Mouse (Mus musculus) stomach, embryonic 16.5 days (tissue): ENCODE data around the gene Thada. TPM values are rescaled to one million over a fixed set of nuclear protein-coding genes. Genes with fewer than 3 reads are reported as not detected.

Experiments
- ATAC-seq: fragments of 200-750 bp; cut with Nextera tagmentation; 2 replicates; pipeline ENCODE4 v1.8.0; 2017; ENCODE audit warnings: moderate number of reproducible peaks, moderate TSS enrichment; ENCODE audit not compliant: insufficient read depth, low FRiP score
- H3K27ac ChIP-seq: fragments of 300-500 bp; sonication (generic); 2 replicates; pipeline ENCODE4 v1.5.1; 2014; ENCODE audit warnings: low read length
- H3K27me3 ChIP-seq: fragments of 300-500 bp; sonication (generic); 2 replicates; pipeline ENCODE4 v1.6.1; 2014; ENCODE audit warnings: low read length, control low read depth, mixed read lengths; ENCODE audit not compliant: control insufficient read depth, insufficient read depth
- H3K36me3 ChIP-seq: fragments of 300-500 bp; sonication (generic); 2 replicates; pipeline ENCODE4 v1.6.1; 2014; ENCODE audit warnings: low read length; ENCODE audit not compliant: control insufficient read depth, insufficient read depth
- H3K4me1 ChIP-seq: fragments of 300-500 bp; sonication (generic); 2 replicates; pipeline ENCODE4 v1.6.1; 2014; ENCODE audit warnings: low read length, control low read depth, mixed read lengths; ENCODE audit not compliant: control insufficient read depth, insufficient read depth
- H3K4me2 ChIP-seq: fragments of 300-500 bp; sonication (generic); 2 replicates; pipeline ENCODE4 v1.6.1; 2014; ENCODE audit warnings: low read depth, low read length, mixed read lengths
- H3K4me3 ChIP-seq: fragments of 300-500 bp; sonication (generic); replicated peaks from 2 replicates; pipeline ENCODE4 v1.5.1; 2014; ENCODE audit warnings: mild to moderate bottlenecking, low read length
- H3K9ac ChIP-seq: fragments of 300-500 bp; sonication (generic); 2 replicates; pipeline ENCODE4 v1.6.1; 2014; ENCODE audit warnings: low read length
- H3K9me3 ChIP-seq: fragments of 300-500 bp; sonication (generic); replicated peaks from 2 replicates; pipeline ENCODE4 v1.6.1; 2016; ENCODE audit warnings: low read length, control low read depth; ENCODE audit not compliant: control insufficient read depth
- WGBS: fragments of 180-500 bp; shearing (Covaris S2); extraction: QIAGEN DNeasy Blood & Tissue Kit; methylation state at CpG from one replicate; pipeline ENCODE4 v1.1.7; 2014; 5-methylcytosine and 5-hydroxymethylcytosine counted together
- polyA plus RNA-seq: library from polyadenylated mRNA; unstranded; fragments of >200 nt; fragmentation: Nextera tagmentation; extraction: Ambion mirVana; gene quantifications from 2 replicates; pipeline ENCODE4 v1.2.1, GENCODE M21; 2015

Gene Thada
- polyA plus RNA-seq, 1 experiment from 2014 or later: 7.4 TPM

- ATAC-seq: no peak
- no peaks in the 10 kb centered on the region for H3K36me3 ChIP-seq
- no peak overlapping the region for H3K4me2 ChIP-seq
- H3K27ac ChIP-seq: no peak overlapping the region
- peaks cover 10% of the 10 kb centered on the region for H3K4me1 ChIP-seq
- no peaks in the 10 kb centered on the region for H3K27me3 ChIP-seq
- no peak overlapping the region for H3K9ac ChIP-seq
- no peak overlapping the region for H3K4me3 ChIP-seq
- no peaks in the 10 kb centered on the region for H3K9me3 ChIP-seq
- 92% methylated on average over 5 of the region's 5 CpGs for WGBS
These were observed 179.5 kb downstream of the Thada start for GRCm38 (mm10) chr17:84286536-84286935.

- H3K4me2 ChIP-seq: no peak overlapping the region
- H3K27me3 ChIP-seq: no peaks in the 10 kb centered on the region
- peak overlapping the region; percentile 59 for H3K27ac ChIP-seq
- H3K9me3 ChIP-seq: no peaks in the 10 kb centered on the region
- H3K36me3 ChIP-seq: no peaks in the 10 kb centered on the region
- H3K9ac ChIP-seq: no peak overlapping the region
- no peak for ATAC-seq
- no peak overlapping the region for H3K4me3 ChIP-seq
- peaks cover 26% of the 10 kb centered on the region for H3K4me1 ChIP-seq
- WGBS: 50% methylated on average over 8 of the region's 8 CpGs
These were observed 183.4 kb downstream of the Thada start for GRCm38 (mm10) chr17:84282388-84283280.

DNA sequence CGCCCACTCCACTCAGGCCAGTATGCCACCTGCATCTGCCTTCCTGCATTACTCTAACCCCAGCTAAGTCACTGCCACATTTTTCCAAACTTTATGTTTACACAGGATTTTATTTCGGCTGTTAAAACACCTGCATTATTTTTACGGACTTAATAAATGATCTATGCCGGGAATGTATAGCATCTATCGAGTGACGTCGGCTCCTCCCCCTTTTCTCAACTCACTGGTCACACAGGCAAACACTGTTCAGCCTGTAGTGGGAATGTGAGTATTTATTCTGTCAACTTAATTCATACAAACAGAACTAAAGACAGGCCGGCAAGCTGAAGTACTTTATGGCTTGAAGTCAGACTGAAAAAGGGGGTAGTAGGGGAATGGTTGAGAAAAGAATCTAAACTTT lies 187.0 kb downstream of the Thada start:
- Histone ChIP-seq H3K4me1 (peaks cover 39% of the 10 kb centered on the region), H3K27ac (peak overlapping the region; percentile 79), H3K9ac (no peak overlapping the region), H3K4me2 (peak overlapping the region; percentile 13; the same call in 1 of the 2 replicates), H3K4me3 (no peak overlapping the region), H3K36me3 (no peaks in the 10 kb centered on the region), H3K9me3 (no peaks in the 10 kb centered on the region), H3K27me3 (no peaks in the 10 kb centered on the region)
- 32% methylated on average over 8 of the region's 8 CpGs for WGBS
- ATAC-seq: no peak

GRCm38 (mm10) chr17:84278193-84278953 lies 187.6 kb downstream of the Thada start:
- Histone ChIP-seq H3K36me3 (no peaks in the 10 kb centered on the region), H3K4me1 (peaks cover 35% of the 10 kb centered on the region), H3K9ac (no peak overlapping the region), H3K4me3 (no peak overlapping the region), H3K27me3 (no peaks in the 10 kb centered on the region), H3K27ac (peak overlapping the region; percentile 79), H3K9me3 (no peaks in the 10 kb centered on the region), H3K4me2 (no peak overlapping the region)
- 0 out of 2 replicates have a peak, but pooled peaks have one; percentile 38 for ATAC-seq
- WGBS: 41% methylated on average over 5 of the region's 5 CpGs

DNA sequence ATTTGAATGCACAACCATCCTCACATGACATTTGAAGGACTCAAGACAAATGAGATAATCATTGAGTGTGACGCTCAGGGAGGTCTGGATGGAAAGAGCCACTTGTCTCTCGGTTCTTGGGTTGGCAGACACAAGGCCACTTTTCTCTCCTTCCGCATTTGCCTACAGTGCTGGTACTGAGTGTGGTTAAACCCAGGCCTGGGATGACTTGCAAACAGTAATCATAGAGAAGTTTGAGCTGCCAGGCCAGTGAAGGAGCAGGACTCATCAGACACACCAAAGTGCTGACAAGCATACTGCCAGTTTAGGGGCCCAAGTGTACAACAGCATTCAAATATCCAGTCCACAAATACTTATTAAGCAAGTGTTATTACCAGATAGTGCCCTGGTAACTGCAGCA lies 191.0 kb downstream of the Thada start:
- no peaks in the 10 kb centered on the region for H3K27me3 ChIP-seq
- H3K9me3 ChIP-seq: no peaks in the 10 kb centered on the region
- ATAC-seq: no peak
- no peaks in the 10 kb centered on the region for H3K36me3 ChIP-seq
- peaks cover 46% of the 10 kb centered on the region for H3K4me1 ChIP-seq
- no peak overlapping the region for H3K4me2 ChIP-seq
- H3K27ac ChIP-seq: peak overlapping the region; percentile 61
- H3K4me3 ChIP-seq: no peak overlapping the region
- 65% methylated on average over 3 of the region's 3 CpGs for whole genome bisulfite sequencing
- no peak overlapping the region for H3K9ac ChIP-seq

- Histone ChIP-seq H3K9ac (peak overlapping the region; percentile 50), H3K4me2 (no peak overlapping the region), H3K4me3 (no peak overlapping the region), H3K36me3 (no peaks in the 10 kb centered on the region), H3K27me3 (no peaks in the 10 kb centered on the region), H3K9me3 (no peaks in the 10 kb centered on the region), H3K27ac (peak overlapping the region; percentile 61), H3K4me1 (peaks cover 42% of the 10 kb centered on the region)
- 25% methylated on average over 6 of the region's 6 CpGs for WGBS
- ATAC-seq: no peak
These were observed 191.8 kb downstream of the Thada start for GRCm38 (mm10) chr17:84274163-84274562.

DNA sequence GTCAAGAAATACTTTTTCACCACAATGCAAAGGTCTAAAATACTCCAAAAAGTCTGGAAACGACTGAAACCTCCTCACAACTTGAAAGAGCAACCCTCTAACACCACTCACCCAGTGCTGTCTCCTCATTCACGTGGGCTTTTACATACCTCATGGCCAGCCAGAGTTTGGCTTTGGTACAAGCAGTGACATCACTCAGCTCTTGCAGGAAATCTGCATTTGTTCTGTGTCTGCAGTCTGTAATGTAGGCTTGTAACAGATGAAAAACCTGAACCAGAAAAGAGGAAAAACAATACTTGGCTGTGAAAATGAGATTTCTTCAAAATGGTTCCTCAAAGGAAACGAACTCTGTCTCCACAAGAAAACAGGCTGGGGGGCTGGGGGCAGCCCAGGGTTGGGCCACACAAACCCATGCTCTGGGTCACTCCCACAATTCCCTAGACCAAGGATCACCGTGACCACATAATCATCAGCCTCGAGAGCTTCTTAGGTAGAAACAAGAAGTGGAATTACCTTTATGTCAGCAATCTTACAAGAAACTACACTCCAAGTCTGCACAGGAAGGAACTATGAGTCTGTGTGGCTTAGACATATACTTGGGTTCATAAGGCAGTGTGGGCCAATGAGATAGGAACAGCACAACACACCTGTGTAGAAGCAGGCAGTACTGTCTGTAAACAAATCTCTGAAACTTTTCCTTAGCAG lies 193.3 kb downstream of the Thada start:
- no peak overlapping the region for H3K4me2 ChIP-seq
- H3K27me3 ChIP-seq: no peaks in the 10 kb centered on the region
- ATAC-seq: peak; percentile 57; the same call in 1 of the 2 replicates
- no peak overlapping the region for H3K9ac ChIP-seq
- peak overlapping the region; percentile 61 for H3K27ac ChIP-seq
- no peak overlapping the region for H3K4me3 ChIP-seq
- no peaks in the 10 kb centered on the region for H3K36me3 ChIP-seq
- 41% methylated on average over 5 of the region's 5 CpGs for WGBS
- no peaks in the 10 kb centered on the region for H3K9me3 ChIP-seq
- peaks cover 38% of the 10 kb centered on the region for H3K4me1 ChIP-seq

DNA sequence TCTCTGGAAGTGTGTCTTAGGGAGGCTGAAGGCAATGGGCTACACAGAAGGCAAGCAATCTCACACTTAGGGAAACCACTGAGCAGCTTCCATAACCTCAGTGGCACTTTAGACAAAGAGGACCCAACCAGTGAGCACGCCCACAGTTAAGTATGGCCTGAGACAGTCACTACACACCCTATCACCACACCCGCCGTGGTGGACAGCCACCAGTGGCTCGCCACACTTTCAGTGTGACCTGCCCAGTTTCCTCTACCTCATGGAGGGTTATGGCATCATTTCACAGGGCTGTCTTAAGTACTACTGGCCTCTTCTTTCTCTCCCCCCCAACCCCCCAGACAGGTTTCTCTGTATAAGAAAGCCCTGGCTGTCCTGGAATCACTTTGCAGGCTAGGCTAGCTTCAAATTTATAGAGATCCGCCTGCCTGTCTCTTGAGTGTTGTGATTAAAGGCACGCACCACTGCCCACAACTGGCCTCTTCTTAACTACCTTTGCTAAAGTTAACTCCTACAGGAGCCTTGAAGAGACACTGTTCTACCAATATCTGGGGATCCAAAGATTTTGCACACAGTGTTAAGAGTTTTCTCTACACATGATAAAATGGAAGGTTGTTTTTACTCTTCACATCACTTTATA lies 194.3 kb downstream of the Thada start:
- H3K4me1 ChIP-seq: peaks cover 46% of the 10 kb centered on the region
- 80% methylated on average over 6 of the region's 6 CpGs for WGBS
- no peaks in the 10 kb centered on the region for H3K36me3 ChIP-seq
- H3K9ac ChIP-seq: no peak overlapping the region
- H3K27ac ChIP-seq: peak overlapping the region; percentile 25; the same call in 1 of the 2 replicates
- no peak overlapping the region for H3K4me3 ChIP-seq
- no peaks in the 10 kb centered on the region for H3K27me3 ChIP-seq
- no peaks in the 10 kb centered on the region for H3K9me3 ChIP-seq
- H3K4me2 ChIP-seq: no peak overlapping the region
- ATAC-seq: no peak
